Mouse (Mus musculus) C2C12 (cell line): Measurements from ENCODE around the gene Enpp1. TPM values are rescaled to one million over a fixed set of nuclear protein-coding genes. Genes with fewer than 3 reads are reported as not detected.

Experiments
- H3K27me3 ChIP-seq: one replicate; pipeline ENCODE4 v1.6.1; 2011; ENCODE audit not compliant: control insufficient read depth, insufficient read depth, insufficient read length
- H3K36me3 ChIP-seq: one replicate; pipeline ENCODE4 v1.6.1; 2011; ENCODE audit not compliant: control insufficient read depth, insufficient read depth
- H3K4me3 ChIP-seq: one replicate; pipeline ENCODE4 v1.5.1; 2011; ENCODE audit warnings: mild to moderate bottlenecking, control low read depth; ENCODE audit not compliant: poor library complexity, insufficient read depth, severe bottlenecking
- H3K79me2 ChIP-seq: one replicate; pipeline ENCODE4 v1.6.1; 2011; ENCODE audit not compliant: control insufficient read depth, insufficient read depth
- H3K79me3 ChIP-seq: one replicate; pipeline ENCODE4 v1.6.1; 2011; ENCODE audit warnings: low read depth, control low read depth
- H3ac ChIP-seq: one replicate; pipeline ENCODE3; 2011; ENCODE audit warnings: low read depth; ENCODE audit not compliant: control insufficient read depth, insufficient read length
- CEBPB ChIP-seq: IDR thresholded peaks from one replicate; pipeline ENCODE4 v1.6.1; 2011; ENCODE audit warnings: low read depth, mild to moderate bottlenecking, control low read depth, moderate library complexity
- CTCF ChIP-seq: IDR thresholded peaks from one replicate; pipeline ENCODE4 v1.5.1; 2011; ENCODE audit not compliant: control insufficient read depth, insufficient read depth, insufficient read length
- FOSL1 ChIP-seq: IDR thresholded peaks from one replicate; pipeline ENCODE4 v1.8.0; 2011; ENCODE audit warnings: mild to moderate bottlenecking, low read length; ENCODE audit not compliant: poor library complexity, insufficient read depth, severe bottlenecking
- MAX ChIP-seq: IDR thresholded peaks from one replicate; pipeline ENCODE4 v1.6.1; 2011; ENCODE audit warnings: mild to moderate bottlenecking, control low read depth
- MYOD1 ChIP-seq: IDR thresholded peaks from one replicate; pipeline ENCODE4 v1.6.1; 2011; ENCODE audit warnings: low read depth; ENCODE audit not compliant: control insufficient read depth, insufficient read length
- MYOG ChIP-seq: IDR thresholded peaks from one replicate; pipeline ENCODE4 v1.6.1; 2011; ENCODE audit not compliant: control insufficient read depth, insufficient read length; ENCODE audit errors: extremely low read depth
- USF1 ChIP-seq: IDR thresholded peaks from one replicate; pipeline ENCODE4 v1.6.1; 2011; ENCODE audit warnings: low read depth, mild to moderate bottlenecking, control low read depth, moderate library complexity
- polyA plus RNA-seq: library from polyadenylated mRNA; unstranded; fragments of >200 nt; fragmentation: generic; extraction: Trizol; gene quantifications from one replicate; pipeline ENCODE4 v1.2.1, GENCODE M21; 2012; ENCODE audit warnings: missing spikeins

Enpp1 gene
- polyA plus RNA-seq, 1 experiment = 1.3 TPM

GRCm38 (mm10) chr10:24593556-24593955 lies 118.4 kb downstream of the Enpp1 start:
- H3K79me3 ChIP-seq = no peaks in the 10 kb centered on the region
- peaks cover 16% of the 10 kb centered on the region for H3K79me2 ChIP-seq
- no peak overlapping the region for H3K4me3 ChIP-seq
- no peaks in the 10 kb centered on the region for H3K27me3 ChIP-seq
- H3ac ChIP-seq = no peak overlapping the region
- H3K36me3 ChIP-seq = peaks cover 15% of the 10 kb centered on the region
- TF ChIP-seq MAX (no peak), MYOD1 (no peak), MYOG (no peak), USF1 (no peak), FOSL1 (no peak), CEBPB (no peak), CTCF (no peak)

DNA sequence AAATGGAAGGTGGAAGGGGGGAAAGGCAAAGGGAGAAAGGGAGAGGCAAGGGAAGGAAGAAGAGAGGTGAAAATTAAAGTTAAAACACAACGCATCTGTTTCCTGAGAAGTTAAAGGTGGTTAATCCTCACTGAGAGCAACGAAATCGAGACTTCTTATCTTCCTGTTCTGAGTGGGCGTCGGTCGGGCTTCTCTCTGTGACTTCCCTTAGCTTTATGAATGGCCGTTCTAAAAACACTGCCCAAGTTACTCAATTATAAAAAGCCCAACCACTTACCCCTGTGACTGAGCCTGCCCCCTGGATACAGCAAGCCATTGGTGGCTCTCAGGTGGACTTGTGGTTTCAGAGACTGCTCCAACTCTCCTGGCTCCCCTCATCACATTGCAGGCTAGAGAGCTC lies 119.0 kb downstream of the Enpp1 start:
- peaks cover 14% of the 10 kb centered on the region for H3K36me3 ChIP-seq
- no peak for TF ChIP-seq FOSL1
- TF ChIP-seq CTCF = no peak
- no peak for TF ChIP-seq CEBPB
- TF ChIP-seq MAX = no peak
- no peak for TF ChIP-seq MYOG
- TF ChIP-seq MYOD1 = no peak
- TF ChIP-seq USF1 = no peak
- H3ac ChIP-seq = no peak overlapping the region
- no peaks in the 10 kb centered on the region for H3K27me3 ChIP-seq
- no peak overlapping the region for H3K4me3 ChIP-seq
- no peaks in the 10 kb centered on the region for H3K79me3 ChIP-seq
- H3K79me2 ChIP-seq = peaks cover 16% of the 10 kb centered on the region

GRCm38 (mm10) chr10:24592318-24592717 lies 119.6 kb downstream of the Enpp1 start:
- Histone ChIP-seq H3K27me3 (no peaks in the 10 kb centered on the region), H3K79me3 (no peaks in the 10 kb centered on the region), H3K36me3 (peaks cover 8% of the 10 kb centered on the region), H3K4me3 (no peak overlapping the region), H3K79me2 (peaks cover 16% of the 10 kb centered on the region), H3ac (no peak overlapping the region)
- no peak for TF ChIP-seq USF1
- TF ChIP-seq FOSL1 = no peak
- no peak for TF ChIP-seq CEBPB
- no peak for TF ChIP-seq CTCF
- TF ChIP-seq MAX = no peak
- TF ChIP-seq MYOG = no peak

DNA sequence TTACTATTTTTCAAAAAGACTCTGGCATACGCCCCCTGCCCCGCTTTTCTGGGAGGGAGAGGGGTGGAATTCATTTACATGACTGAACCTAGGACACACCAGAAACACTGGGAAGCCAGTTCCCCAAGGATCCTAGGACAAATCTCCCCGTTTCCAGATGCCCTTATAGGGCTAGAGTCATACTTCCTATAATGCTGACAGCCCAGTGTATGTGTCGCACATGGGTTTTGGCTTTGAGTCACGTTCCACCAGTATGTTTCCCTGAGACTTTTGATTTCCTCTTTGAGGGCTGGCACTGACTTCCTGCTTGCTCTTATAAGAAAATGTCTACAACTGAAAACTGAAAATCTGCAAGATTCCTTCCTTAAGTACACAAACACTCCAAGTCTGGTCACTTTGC lies 120.2 kb downstream of the Enpp1 start:
- H3ac ChIP-seq = no peak overlapping the region
- peaks cover 2% of the 10 kb centered on the region for H3K36me3 ChIP-seq
- no peak overlapping the region for H3K4me3 ChIP-seq
- no peaks in the 10 kb centered on the region for H3K27me3 ChIP-seq
- no peak for TF ChIP-seq MYOG
- no peak for TF ChIP-seq MAX
- no peak for TF ChIP-seq FOSL1
- TF ChIP-seq MYOD1 = no peak
- no peak for TF ChIP-seq USF1
- TF ChIP-seq CTCF = no peak
- H3K79me3 ChIP-seq = no peaks in the 10 kb centered on the region
- peaks cover 14% of the 10 kb centered on the region for H3K79me2 ChIP-seq

GRCm38 (mm10) chr10:24591136-24591535 lies 120.8 kb downstream of the Enpp1 start:
- H3ac ChIP-seq = no peak overlapping the region
- H3K4me3 ChIP-seq = no peak overlapping the region
- peaks cover 8% of the 10 kb centered on the region for H3K79me2 ChIP-seq
- H3K36me3 ChIP-seq = no peaks in the 10 kb centered on the region
- no peaks in the 10 kb centered on the region for H3K79me3 ChIP-seq
- TF ChIP-seq FOSL1 (no peak), CTCF (peak; percentile 62), MYOD1 (no peak), MAX (no peak), CEBPB (no peak)
- no peaks in the 10 kb centered on the region for H3K27me3 ChIP-seq

DNA sequence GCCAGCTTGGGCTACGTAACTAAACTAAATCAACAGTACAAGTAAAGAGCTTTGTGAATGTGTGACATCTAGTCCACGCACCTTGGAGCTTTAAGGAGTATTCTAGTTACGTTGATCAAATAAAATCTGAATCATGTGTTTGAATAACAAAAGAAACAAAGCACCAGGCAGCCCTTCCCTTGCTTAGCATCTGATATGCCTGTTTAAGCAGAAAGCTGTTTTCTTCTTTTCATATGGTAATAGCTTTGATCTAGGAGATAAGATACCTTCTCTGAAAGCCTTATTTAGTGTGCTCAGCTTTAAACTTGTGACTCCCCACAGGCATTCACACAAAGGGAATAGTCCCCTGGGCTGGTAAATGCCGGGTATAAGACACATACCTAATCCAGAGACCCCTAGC lies 121.4 kb downstream of the Enpp1 start:
- Histone ChIP-seq H3ac (no peak overlapping the region), H3K4me3 (no peak overlapping the region), H3K79me3 (no peaks in the 10 kb centered on the region), H3K27me3 (no peaks in the 10 kb centered on the region), H3K79me2 (peaks cover 2% of the 10 kb centered on the region), H3K36me3 (no peaks in the 10 kb centered on the region)
- TF ChIP-seq MYOD1 = no peak
- no peak for TF ChIP-seq CTCF
- no peak for TF ChIP-seq MYOG
- TF ChIP-seq FOSL1 = no peak
- TF ChIP-seq MAX = no peak
- TF ChIP-seq CEBPB = no peak
- no peak for TF ChIP-seq USF1
